Mouse (Mus musculus) liver, embryonic 15.5 days (tissue): Measurements from ENCODE around the gene Creb5. TPM values are rescaled to one million over a fixed set of nuclear protein-coding genes. Genes with fewer than 3 reads are reported as not detected.

Source experiments
- ATAC-seq: fragments of 200-750 bp; cut with Nextera tagmentation; 2 replicates; pipeline ENCODE4 v1.8.0; 2017; ENCODE audit warnings: moderate number of reproducible peaks, mild to moderate bottlenecking, moderate library complexity; ENCODE audit not compliant: insufficient read depth
- H3K27ac ChIP-seq: fragments of 300-500 bp; sonication (generic); replicated peaks from 2 replicates; pipeline ENCODE4 v1.5.1; 2015; ENCODE audit warnings: mild to moderate bottlenecking, inconsistent platforms
- H3K27me3 ChIP-seq: fragments of 300-500 bp; sonication (generic); 2 replicates; pipeline ENCODE4 v1.6.1; 2015; ENCODE audit warnings: mild to moderate bottlenecking, inconsistent platforms
- H3K36me3 ChIP-seq: fragments of 300-500 bp; sonication (generic); replicated peaks from 2 replicates; pipeline ENCODE4 v1.6.1; 2015; ENCODE audit warnings: moderate library complexity, mild to moderate bottlenecking, inconsistent platforms
- H3K4me1 ChIP-seq: fragments of 300-500 bp; sonication (generic); replicated peaks from 2 replicates; pipeline ENCODE4 v1.6.1; 2015; ENCODE audit warnings: inconsistent platforms
- H3K4me2 ChIP-seq: fragments of 300-500 bp; sonication (generic); 2 replicates; pipeline ENCODE4 v1.6.1; 2015; ENCODE audit warnings: moderate library complexity, mild to moderate bottlenecking, inconsistent platforms
- H3K4me3 ChIP-seq: fragments of 300-500 bp; sonication (generic); replicated peaks from 2 replicates; pipeline ENCODE4 v1.5.1; 2015; ENCODE audit warnings: mild to moderate bottlenecking, inconsistent platforms
- H3K9ac ChIP-seq: fragments of 300-500 bp; sonication (generic); 2 replicates; pipeline ENCODE4 v1.6.1; 2015; ENCODE audit warnings: moderate library complexity, mild to moderate bottlenecking, inconsistent platforms
- H3K9me3 ChIP-seq: fragments of 300-500 bp; sonication (generic); replicated peaks from 2 replicates; pipeline ENCODE4 v1.6.1; 2016; ENCODE audit warnings: inconsistent platforms
- WGBS: fragments of 180-500 bp; shearing (Covaris S2); methylation state at CpG from one replicate; pipeline ENCODE4 v1.1.7; 2015; ENCODE audit warnings: mixed read lengths; ENCODE audit not compliant: insufficient replicate concordance; 5-methylcytosine and 5-hydroxymethylcytosine counted together
- polyA plus RNA-seq: library from polyadenylated mRNA; unstranded; fragments of >200 nt; fragmentation: Nextera tagmentation; extraction: Ambion mirVana; gene quantifications from 2 replicates; pipeline ENCODE4 v1.2.1, GENCODE M21; 2015

Gene Creb5
- polyA plus RNA-seq, 1 experiment from 2014 or later: 0.33 TPM

DNA sequence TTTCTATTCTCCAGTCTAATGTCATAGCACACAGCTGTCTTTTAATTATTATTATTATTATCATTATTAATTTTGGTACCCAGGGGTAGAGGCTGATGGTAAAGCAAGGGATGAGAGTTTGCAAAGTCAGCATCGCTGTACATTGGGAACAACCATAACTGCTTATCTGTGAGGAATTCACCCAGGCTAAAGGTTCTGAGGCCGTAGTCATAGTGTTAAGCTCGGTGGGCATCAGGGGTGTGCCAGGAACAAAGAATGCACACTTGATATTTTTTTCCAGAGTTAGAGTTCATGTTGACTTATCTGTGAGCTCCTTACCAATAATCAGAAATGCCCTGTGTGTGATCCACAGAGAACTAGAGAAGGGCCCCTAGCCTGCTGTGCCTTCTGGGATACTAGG lies 288.8 kb downstream of the Creb5 start:
- Histone ChIP-seq H3K4me1 (peaks cover 6% of the 10 kb centered on the region; the same call in 1 of the 2 replicates), H3K4me3 (no peak overlapping the region), H3K27me3 (peaks cover 6% of the 10 kb centered on the region; the same call in 1 of the 2 replicates), H3K36me3 (no peaks in the 10 kb centered on the region), H3K9ac (no peak overlapping the region), H3K27ac (no peak overlapping the region), H3K9me3 (no peaks in the 10 kb centered on the region), H3K4me2 (no peak overlapping the region)
- 76% methylated on average over 3 of the region's 3 CpGs for WGBS
- ATAC-seq: no peak

DNA sequence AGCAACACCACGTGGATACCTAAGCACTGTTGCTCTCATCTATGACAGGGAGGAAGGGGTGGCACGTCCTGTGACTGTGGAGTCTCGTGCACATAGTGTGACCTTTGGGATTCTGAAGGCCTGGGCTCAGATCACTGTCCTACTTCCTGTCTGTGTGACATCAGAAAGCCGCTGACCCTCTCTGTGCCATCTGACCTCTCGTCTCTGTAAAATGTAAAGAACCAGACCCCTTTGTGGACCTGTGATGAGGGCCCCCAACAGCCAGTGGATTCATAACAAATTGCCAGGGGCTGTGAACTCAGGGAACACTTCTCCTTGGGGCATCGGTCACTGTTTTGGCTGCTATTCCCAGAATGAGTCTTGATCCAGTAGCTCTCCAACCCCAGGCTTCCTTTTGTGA lies 289.8 kb downstream of the Creb5 start:
- H3K9me3 ChIP-seq: no peaks in the 10 kb centered on the region
- H3K27ac ChIP-seq: no peak overlapping the region
- ATAC-seq: no peak
- H3K36me3 ChIP-seq: no peaks in the 10 kb centered on the region
- peaks cover 6% of the 10 kb centered on the region; the same call in 1 of the 2 replicates for H3K27me3 ChIP-seq
- peaks cover 6% of the 10 kb centered on the region; the same call in 1 of the 2 replicates for H3K4me1 ChIP-seq
- no peak overlapping the region for H3K9ac ChIP-seq
- H3K4me2 ChIP-seq: no peak overlapping the region
- 58% methylated on average over 6 of the region's 6 CpGs for WGBS
- H3K4me3 ChIP-seq: no peak overlapping the region

DNA sequence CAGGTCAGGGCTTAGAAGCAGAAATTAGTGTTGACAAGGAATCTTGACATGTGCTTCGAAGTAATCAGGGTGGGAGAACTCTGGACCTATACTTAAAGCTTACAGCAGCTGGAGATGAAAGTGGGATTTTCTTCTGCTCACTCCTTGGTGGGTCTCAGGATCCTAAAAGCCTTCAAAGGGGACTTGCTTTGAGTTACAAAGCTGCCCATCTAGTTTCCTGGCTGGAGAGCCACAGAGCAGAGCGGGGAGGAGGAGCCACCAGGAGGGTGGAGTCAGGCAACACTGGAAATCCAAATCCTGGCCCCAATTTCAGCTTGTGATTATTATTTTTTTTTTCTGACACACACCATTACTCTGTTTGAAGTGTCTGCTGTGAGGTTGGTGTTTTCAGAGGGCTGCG lies 290.7 kb downstream of the Creb5 start:
- H3K9me3 ChIP-seq: no peaks in the 10 kb centered on the region
- no peaks in the 10 kb centered on the region for H3K36me3 ChIP-seq
- ATAC-seq: no peak
- no peak overlapping the region for H3K9ac ChIP-seq
- no peak overlapping the region for H3K27ac ChIP-seq
- H3K4me3 ChIP-seq: no peak overlapping the region
- H3K4me1 ChIP-seq: peaks cover 5% of the 10 kb centered on the region; the same call in 1 of the 2 replicates
- 63% methylated on average over 3 of the region's 3 CpGs for WGBS
- H3K27me3 ChIP-seq: peaks cover 6% of the 10 kb centered on the region; the same call in 1 of the 2 replicates
- H3K4me2 ChIP-seq: no peak overlapping the region

DNA sequence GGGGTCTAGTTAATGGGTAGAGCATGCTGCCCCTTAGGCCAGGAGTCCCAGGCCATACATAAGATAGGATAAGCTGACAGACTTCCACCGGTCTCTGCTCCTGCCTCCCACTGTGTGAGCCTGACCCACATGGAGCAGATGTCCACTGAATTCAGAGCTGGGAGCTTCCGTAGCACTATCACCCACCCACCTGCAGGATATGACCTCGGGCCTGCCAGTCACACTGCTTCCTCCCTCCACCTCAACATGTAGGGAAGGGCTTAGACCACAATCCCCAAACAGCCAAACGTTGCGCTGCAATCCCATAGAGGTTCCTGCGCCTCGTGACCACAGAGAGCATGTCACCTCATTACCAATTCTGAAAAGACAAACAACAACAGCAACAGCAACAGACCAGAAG lies 293.3 kb downstream of the Creb5 start:
- no peaks in the 10 kb centered on the region for H3K36me3 ChIP-seq
- 15% methylated on average over 7 of the region's 7 CpGs for WGBS
- H3K4me2 ChIP-seq: no peak overlapping the region

DNA sequence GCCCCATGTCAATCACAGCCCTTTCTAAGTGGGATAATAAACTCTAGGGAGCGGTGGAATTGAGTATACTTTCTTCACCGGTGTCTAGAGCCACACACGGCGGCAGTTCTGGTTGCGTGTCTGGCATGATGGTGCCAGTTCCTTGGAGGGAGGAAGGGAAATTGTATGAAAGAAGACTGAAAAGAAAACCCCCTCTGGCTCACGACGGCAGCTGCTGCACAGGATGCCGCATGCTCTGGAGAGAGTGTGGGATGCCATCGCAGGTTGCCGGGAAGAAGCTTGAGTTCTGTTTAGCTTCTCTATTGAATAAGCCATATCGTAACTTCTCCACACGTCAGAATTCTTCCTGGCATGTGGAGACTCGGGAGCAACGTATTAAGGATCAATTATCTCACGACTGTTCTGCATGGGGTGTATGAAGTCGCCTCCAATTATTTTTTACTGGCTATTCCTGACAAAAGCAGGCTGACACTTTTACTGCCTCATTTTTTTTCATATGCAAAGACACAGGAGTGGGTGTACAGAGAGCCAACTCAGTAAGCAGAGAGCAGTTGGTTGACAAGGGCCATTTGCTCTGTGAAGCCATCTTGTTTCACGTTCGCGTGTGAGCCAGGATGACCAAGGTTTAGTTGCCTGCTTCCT lies 296.3 kb downstream of the Creb5 start:
- no peak for ATAC-seq
- Histone ChIP-seq H3K4me3 (no peak overlapping the region), H3K9me3 (no peaks in the 10 kb centered on the region), H3K9ac (no peak overlapping the region), H3K27me3 (no peaks in the 10 kb centered on the region), H3K4me1 (no peaks in the 10 kb centered on the region), H3K4me2 (no peak overlapping the region), H3K27ac (no peak overlapping the region), H3K36me3 (no peaks in the 10 kb centered on the region)
- 69% methylated on average over 19 of the region's 19 CpGs for WGBS

More for the DNA sequence above, 293.3 kb downstream of the Creb5 start:
- Histone ChIP-seq H3K27me3 (no peaks in the 10 kb centered on the region), H3K9me3 (no peaks in the 10 kb centered on the region), H3K4me1 (no peaks in the 10 kb centered on the region), H3K4me3 (no peak overlapping the region), H3K27ac (no peak overlapping the region), H3K9ac (no peak overlapping the region)
- ATAC-seq: no peak

DNA sequence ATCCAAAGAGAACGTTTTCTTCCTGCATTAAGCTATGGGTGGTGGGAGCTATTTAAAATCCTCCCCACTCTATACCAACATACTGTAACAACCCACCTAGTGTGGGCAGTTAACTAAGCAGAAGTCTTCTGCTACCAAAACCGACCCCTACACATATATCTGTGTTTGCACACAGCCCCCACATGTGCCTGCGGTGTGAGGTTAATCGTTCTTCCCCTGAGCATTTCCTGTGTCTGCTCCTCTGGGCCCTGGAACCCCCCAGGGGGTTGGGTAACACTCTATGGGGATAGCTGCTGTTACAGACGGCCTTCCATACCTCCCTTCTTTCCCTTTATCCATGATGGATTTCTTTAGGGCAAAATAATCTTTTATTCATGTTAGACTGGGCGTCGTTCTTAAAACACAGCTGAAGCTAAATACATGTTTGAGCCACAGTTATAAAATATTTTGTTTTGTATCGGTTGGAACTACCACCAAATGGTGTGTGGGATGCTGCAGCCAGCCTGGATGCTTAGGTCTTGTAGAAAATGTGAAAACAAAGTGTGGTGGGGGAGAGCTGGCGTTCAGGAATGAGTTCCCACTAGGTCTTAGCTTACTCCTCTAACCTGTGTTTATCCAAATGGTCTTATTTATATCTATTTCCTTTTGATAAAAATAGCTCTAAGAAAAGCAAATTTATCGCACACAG lies 297.8 kb downstream of the Creb5 start:
- H3K4me3 ChIP-seq: no peak overlapping the region
- no peak for ATAC-seq
- no peak overlapping the region for H3K9ac ChIP-seq
- no peaks in the 10 kb centered on the region for H3K4me1 ChIP-seq
- H3K27me3 ChIP-seq: no peaks in the 10 kb centered on the region
- H3K27ac ChIP-seq: no peak overlapping the region
- WGBS: 20% methylated on average over 10 of the region's 10 CpGs
- H3K9me3 ChIP-seq: no peaks in the 10 kb centered on the region
- H3K36me3 ChIP-seq: no peaks in the 10 kb centered on the region
- H3K4me2 ChIP-seq: no peak overlapping the region

DNA sequence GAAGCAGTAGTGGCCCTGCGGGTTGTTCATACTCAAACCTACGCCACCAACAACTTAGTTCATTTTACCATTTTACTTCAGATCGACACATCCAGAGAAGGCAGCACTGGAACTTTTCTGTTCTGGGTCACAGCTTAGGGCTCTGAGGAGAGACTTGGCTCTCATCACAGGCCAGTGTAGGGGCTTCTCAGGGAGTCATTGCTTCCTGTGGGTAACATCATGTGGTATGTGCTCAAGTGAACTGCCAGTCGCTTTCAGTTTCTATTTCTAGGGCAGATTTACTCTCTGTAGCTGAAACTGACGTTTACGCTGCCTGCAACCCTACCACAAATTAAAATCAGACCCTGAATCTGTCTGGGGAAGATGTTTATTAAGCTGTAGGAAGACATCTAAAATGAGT lies 302.7 kb downstream of the Creb5 start:
- H3K27ac ChIP-seq: no peak overlapping the region
- H3K4me3 ChIP-seq: no peak overlapping the region
- H3K4me1 ChIP-seq: no peaks in the 10 kb centered on the region
- ATAC-seq: no peak
- no peaks in the 10 kb centered on the region for H3K9me3 ChIP-seq
- H3K4me2 ChIP-seq: no peak overlapping the region
- WGBS: 44% methylated on average over 6 of the region's 6 CpGs
- no peaks in the 10 kb centered on the region for H3K27me3 ChIP-seq
- no peaks in the 10 kb centered on the region for H3K36me3 ChIP-seq
- H3K9ac ChIP-seq: no peak overlapping the region

DNA sequence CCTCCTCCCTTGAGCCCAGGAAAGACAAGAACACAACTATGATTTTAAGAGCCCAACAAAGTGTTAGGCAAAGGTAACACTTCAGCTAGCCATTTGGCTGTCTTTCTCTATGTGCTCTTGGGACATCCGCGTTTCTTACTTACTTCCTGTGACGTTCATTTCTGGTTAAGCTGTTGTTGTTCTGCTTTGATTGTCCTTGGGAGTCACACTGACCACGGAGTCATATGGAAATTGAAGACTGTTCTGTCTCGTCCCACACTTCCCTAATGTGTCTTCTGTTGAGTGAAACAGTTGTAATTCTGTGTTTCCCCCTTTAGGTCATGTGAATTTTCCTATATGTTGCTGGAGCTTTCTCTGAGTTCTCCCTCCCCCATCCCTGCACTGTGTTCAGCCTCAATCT lies 305.2 kb downstream of the Creb5 start:
- Histone ChIP-seq H3K4me1 (no peaks in the 10 kb centered on the region), H3K9ac (no peak overlapping the region), H3K4me3 (no peak overlapping the region), H3K27ac (no peak overlapping the region), H3K36me3 (no peaks in the 10 kb centered on the region), H3K9me3 (no peaks in the 10 kb centered on the region), H3K4me2 (no peak overlapping the region), H3K27me3 (no peaks in the 10 kb centered on the region)
- 31% methylated on average over 5 of the region's 5 CpGs for WGBS
- ATAC-seq: no peak

DNA sequence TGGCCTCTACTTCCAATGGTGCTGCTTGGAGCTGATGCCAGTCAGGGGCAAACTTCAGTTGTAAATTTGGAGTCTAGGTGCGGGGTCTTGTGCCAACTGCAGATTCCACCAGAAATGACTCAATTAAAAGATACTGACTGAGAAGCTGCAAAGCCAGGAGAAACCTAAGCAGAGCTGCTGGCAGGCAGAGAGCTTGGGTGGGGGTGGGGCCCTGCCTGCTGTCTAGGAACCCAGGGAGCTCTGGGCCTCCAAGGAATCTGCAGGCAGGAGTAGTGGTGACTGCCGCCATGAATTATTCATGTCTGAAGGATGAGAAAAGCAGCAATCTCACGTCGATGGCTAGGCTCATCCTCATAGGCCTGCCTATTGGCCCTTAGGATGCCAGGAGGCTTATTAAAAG lies 306.5 kb downstream of the Creb5 start:
- H3K4me2 ChIP-seq: no peak overlapping the region
- WGBS: 42% methylated on average over 4 of the region's 4 CpGs
- no peaks in the 10 kb centered on the region for H3K36me3 ChIP-seq
- ATAC-seq: no peak
- H3K4me3 ChIP-seq: no peak overlapping the region
- no peak overlapping the region for H3K27ac ChIP-seq
- H3K9ac ChIP-seq: no peak overlapping the region
- no peaks in the 10 kb centered on the region for H3K27me3 ChIP-seq
- no peaks in the 10 kb centered on the region for H3K4me1 ChIP-seq
- H3K9me3 ChIP-seq: no peaks in the 10 kb centered on the region

DNA sequence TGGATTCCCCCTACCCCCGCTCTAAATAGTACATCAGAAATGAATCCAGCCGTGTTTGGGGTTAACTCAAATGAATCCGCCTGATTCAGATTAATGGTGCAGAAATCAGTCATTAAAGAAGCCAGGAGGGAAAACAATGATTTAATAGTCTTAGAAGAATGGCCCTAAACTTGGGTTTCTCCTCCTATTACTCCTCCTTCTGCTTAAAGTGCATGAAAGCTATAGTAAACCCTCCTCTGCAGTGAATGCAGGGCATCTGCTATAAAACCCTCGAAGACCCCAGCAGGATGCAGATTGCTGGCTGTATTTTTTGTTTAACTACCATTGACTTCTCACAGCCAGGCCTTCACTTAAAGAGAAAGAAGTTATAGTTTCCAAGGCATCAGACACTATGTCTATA lies 307.2 kb downstream of the Creb5 start:
- ATAC-seq: no peak
- no peak overlapping the region for H3K4me2 ChIP-seq
- 66% methylated on average over 4 of the region's 4 CpGs for WGBS

DNA sequence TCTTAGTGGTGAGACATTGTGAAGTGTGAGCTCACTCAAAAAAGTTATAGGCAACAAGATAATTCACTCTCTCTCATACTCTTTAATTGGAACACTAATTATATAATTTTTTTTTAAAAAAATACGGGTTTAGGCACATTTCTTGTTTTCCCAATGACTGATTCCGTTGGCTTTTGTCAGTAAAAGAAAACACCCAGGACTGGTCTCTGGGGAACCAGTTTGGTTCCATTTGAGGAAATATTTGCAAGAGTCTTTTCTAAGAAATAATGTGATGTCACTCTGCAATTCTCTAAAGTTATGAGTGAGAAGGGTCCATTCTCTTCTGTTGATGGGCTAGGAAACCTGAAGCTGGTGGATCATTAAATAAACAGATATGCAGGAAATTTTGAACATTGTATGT lies 309.3 kb downstream of the Creb5 start:
- 54% methylated on average over 2 of the region's 2 CpGs for WGBS
- Histone ChIP-seq H3K4me3 (no peak overlapping the region), H3K27ac (no peak overlapping the region), H3K36me3 (no peaks in the 10 kb centered on the region), H3K9ac (no peak overlapping the region), H3K9me3 (no peaks in the 10 kb centered on the region), H3K4me1 (no peaks in the 10 kb centered on the region), H3K4me2 (no peak overlapping the region), H3K27me3 (no peaks in the 10 kb centered on the region)
- ATAC-seq: no peak

More for the DNA sequence above, 307.2 kb downstream of the Creb5 start:
- no peaks in the 10 kb centered on the region for H3K9me3 ChIP-seq
- no peaks in the 10 kb centered on the region for H3K4me1 ChIP-seq
- no peak overlapping the region for H3K4me3 ChIP-seq
- H3K27ac ChIP-seq: no peak overlapping the region
- no peaks in the 10 kb centered on the region for H3K27me3 ChIP-seq
- H3K9ac ChIP-seq: no peak overlapping the region
- H3K36me3 ChIP-seq: no peaks in the 10 kb centered on the region
